In genomic region chr10:122988372-122988771, GRCm38 (mm10) we compare ENCODE assay signal across 9 mouse cellular contexts.
DNase-seq lines count a peak whose midpoint lies in the region; ATAC-seq and TF ChIP-seq lines count a peak whose summit lies in the region.
"Had no signal": no experiment of that assay in that cellular context is flagged by ENCODE, and none has a peak within 500 bp of the region (broad histone marks: within the 10 kb centered on the region; RNA-seq: fewer than 3 reads in every experiment).

No protein-coding gene starts in this region.

- no peak for TF ChIP-seq EP300 in CH12.LX (IDR thresholded peaks at IDR 0.05; ENCODE audit: low read length)

- dilution Hi-C loops in CH12.LX (cut with MboI; ENCODE audit: extremely low pct_ligation_motif_present, extremely low pct_unique_long_range_greater_than_20kb, low sequenced_read_pairs), result no loop called here

- peaks cover 18% of the 10 kb centered on the region for H3K79me2 ChIP-seq in CH12.LX (replicated peaks; ENCODE audit: control insufficient read depth, extremely low read depth, insufficient read depth, poor library complexity, severe bottlenecking)

- H3K27me3 ChIP-seq in embryonic facial prominence, embryonic 13.5 days, result no peaks in the 10 kb centered on the region
- H3K27me3 ChIP-seq in embryonic facial prominence, embryonic 10.5 days (replicated peaks; ENCODE audit: low read depth, poor library complexity, severe bottlenecking), result no peaks in the 10 kb centered on the region
- no peaks in the 10 kb centered on the region for H3K27me3 ChIP-seq in kidney, postnatal 0 days (ENCODE audit: insufficient read depth, low read length)
- H3K27me3 ChIP-seq in CH12.LX (replicated peaks), result no peaks in the 10 kb centered on the region
- no peaks in the 10 kb centered on the region for H3K27me3 ChIP-seq in limb, embryonic 14.5 days (ENCODE audit: control insufficient read depth, insufficient read depth, low read length)
- H3K27me3 ChIP-seq: embryonic facial prominence, embryonic 12.5 days had no signal

- TF ChIP-seq RAD21 in CH12.LX (IDR thresholded peaks at IDR 0.05; ENCODE audit: low read depth, low read length), result no peak

- in situ Hi-C loops in CH12.LX (cut with MboI; ENCODE audit: low pct_ligation_motif_present, low pct_unique_long_range_greater_than_20kb, low sequenced_read_pairs), result no loop called here

- no peaks in the 10 kb centered on the region for H3K9me3 ChIP-seq in embryonic facial prominence, embryonic 13.5 days
- no peaks in the 10 kb centered on the region for H3K9me3 ChIP-seq in embryonic facial prominence, embryonic 10.5 days
- no peaks in the 10 kb centered on the region for H3K9me3 ChIP-seq in kidney, postnatal 0 days (replicated peaks; ENCODE audit: low read length)
- no peaks in the 10 kb centered on the region for H3K9me3 ChIP-seq in CH12.LX (replicated peaks; ENCODE audit: low read length)
- no peaks in the 10 kb centered on the region for H3K9me3 ChIP-seq in limb, embryonic 14.5 days (ENCODE audit: control insufficient read depth, low read length)
- H3K9me3 ChIP-seq: embryonic facial prominence, embryonic 12.5 days had no signal

- peaks cover 14% of the 10 kb centered on the region for H3K36me3 ChIP-seq in embryonic facial prominence, embryonic 13.5 days
- peaks cover 17% of the 10 kb centered on the region for H3K36me3 ChIP-seq in embryonic facial prominence, embryonic 10.5 days (replicated peaks)
- H3K36me3 ChIP-seq in kidney, postnatal 0 days (ENCODE audit: insufficient read depth, low read length), result no peaks in the 10 kb centered on the region
- H3K36me3 ChIP-seq in CH12.LX (replicated peaks in 1 of 2; ENCODE audit: control insufficient read depth in 1 of 2, insufficient read depth in 1 of 2, low read length in 1 of 2), result peaks cover 2 to 19% of the 10 kb centered on the region in 2 experiments
- peaks cover 15% of the 10 kb centered on the region for H3K36me3 ChIP-seq in limb, embryonic 14.5 days (ENCODE audit: control insufficient read depth, insufficient read depth, low read length)

- 0 out of 2 replicates have a peak overlapping the region, but pooled peaks have one; percentile 100 for H3K27ac ChIP-seq in embryonic facial prominence, embryonic 13.5 days
- H3K27ac ChIP-seq in embryonic facial prominence, embryonic 10.5 days (replicated peaks), result no peak overlapping the region
- H3K27ac ChIP-seq in kidney, postnatal 0 days, result peak overlapping the region; percentile 48; the same call in 1 of the 2 replicates
- H3K27ac ChIP-seq in CH12.LX (ENCODE audit: insufficient read depth, low read depth), result no peak overlapping the region
- H3K27ac ChIP-seq in limb, embryonic 14.5 days (replicated peaks; ENCODE audit: low read depth, low read length), result no peak overlapping the region

- H3K9ac ChIP-seq in embryonic facial prominence, embryonic 13.5 days, result no peak overlapping the region
- H3K9ac ChIP-seq in kidney, postnatal 0 days (ENCODE audit: low read depth, low read length), result peak overlapping the region; percentile 29; the same call in 1 of the 2 replicates
- peak overlapping the region; percentile 37; the same call in 1 of the 2 replicates for H3K9ac ChIP-seq in CH12.LX (ENCODE audit: insufficient read depth, low read depth)
- peak overlapping the region; percentile 28; the same call in 1 of the 2 replicates for H3K9ac ChIP-seq in limb, embryonic 14.5 days (ENCODE audit: low read depth, low read length, severe bottlenecking)
- H3K9ac ChIP-seq: embryonic facial prominence, embryonic 12.5 days had no signal

- peaks cover 22% of the 10 kb centered on the region for H3K4me1 ChIP-seq in embryonic facial prominence, embryonic 13.5 days
- peaks cover 23% of the 10 kb centered on the region for H3K4me1 ChIP-seq in embryonic facial prominence, embryonic 10.5 days
- peaks cover 12% of the 10 kb centered on the region for H3K4me1 ChIP-seq in kidney, postnatal 0 days (replicated peaks; ENCODE audit: insufficient read depth, low read length)
- peaks cover 5 to 26% of the 10 kb centered on the region in 2 experiments; a peak in 3 of 4 replicates for H3K4me1 ChIP-seq in CH12.LX (ENCODE audit: control insufficient read depth in 1 of 2, insufficient read depth in 2 of 2)
- H3K4me1 ChIP-seq in limb, embryonic 14.5 days (ENCODE audit: control insufficient read depth, insufficient read depth, low read length), result peaks cover 19% of the 10 kb centered on the region

- no peak overlapping the region for H3K4me2 ChIP-seq in embryonic facial prominence, embryonic 13.5 days
- H3K4me2 ChIP-seq in kidney, postnatal 0 days (ENCODE audit: low read length), result peak overlapping the region; percentile 70; the same call in 1 of the 2 replicates
- H3K4me2 ChIP-seq in CH12.LX (ENCODE audit: insufficient read depth, low read depth, poor library complexity, severe bottlenecking), result peak overlapping the region; percentile 68
- peak overlapping the region; percentile 9; the same call in 1 of the 2 replicates for H3K4me2 ChIP-seq in limb, embryonic 14.5 days (replicated peaks; ENCODE audit: low read depth, low read length, severe bottlenecking)
- H3K4me2 ChIP-seq: embryonic facial prominence, embryonic 12.5 days had no signal

- TF ChIP-seq POLR2A in CH12.LX (IDR thresholded peaks at IDR 0.05; ENCODE audit: low read depth, low read length), result no peak
- no peak for TF ChIP-seq POLR2A in limb, embryonic 14.5 days (IDR thresholded peaks at IDR 0.05; ENCODE audit: borderline replicate concordance, extremely low read depth, insufficient read depth, insufficient read length)

- no peak for DNase-seq in embryonic facial prominence, embryonic 10.5 days (ENCODE audit: low spot score)
- no peak for DNase-seq in kidney, postnatal 0 days (ENCODE audit: low spot score)
- DNase-seq in kidney, adult 9 months, result no peak
- no peak for DNase-seq in CH12.LX (ENCODE audit: extremely low read depth)
- DNase-seq in limb, embryonic 14.5 days (ENCODE audit: low spot score), result no peak
- DNase-seq in cerebellum, adult 8-10 months, result no peak
- no peak for DNase-seq in ovary, postnatal 14 days (ENCODE audit: low spot score)

- H3K4me3 ChIP-seq in embryonic facial prominence, embryonic 13.5 days, result no peak overlapping the region
- H3K4me3 ChIP-seq in embryonic facial prominence, embryonic 10.5 days, result no peak overlapping the region
- no peak overlapping the region for H3K4me3 ChIP-seq in kidney, postnatal 0 days (replicated peaks; ENCODE audit: low read depth, low read length)
- H3K4me3 ChIP-seq in CH12.LX (replicated peaks in 1 of 3; ENCODE audit: low read depth in 2 of 3, low read length in 2 of 3, poor library complexity in 1 of 3), result no peak overlapping the region
- no peak overlapping the region for H3K4me3 ChIP-seq in limb, embryonic 14.5 days (replicated peaks; ENCODE audit: low read length)
- H3K4me3 ChIP-seq: embryonic facial prominence, embryonic 12.5 days had no signal

- WGBS in embryonic facial prominence, embryonic 13.5 days, result 82% methylated on average over 7 of the region's 7 CpGs
- WGBS in embryonic facial prominence, embryonic 10.5 days, result 81% methylated on average over 7 of the region's 7 CpGs
- WGBS in kidney, postnatal 0 days, result 66% methylated on average over 7 of the region's 7 CpGs
- WGBS in limb, embryonic 14.5 days, result 74% methylated on average over 7 of the region's 7 CpGs

- no peak for TF ChIP-seq CTCF in kidney, postnatal 0 days (IDR thresholded peaks at IDR 0.05; ENCODE audit: low read depth)
- no peak for TF ChIP-seq CTCF in CH12.LX (conservative IDR thresholded peaks at IDR 0.05 in 1 of 2, IDR thresholded peaks at IDR 0.05 in 1 of 2; ENCODE audit: low read depth in 2 of 2, low read length in 2 of 2)

- no peak for ATAC-seq in embryonic facial prominence, embryonic 13.5 days (ENCODE audit: insufficient number of reproducible peaks, insufficient read depth, low FRiP score, low TSS enrichment, low read depth)
- no peak for ATAC-seq in kidney, postnatal 0 days (replicated peaks; ENCODE audit: low FRiP score, low read depth)
- no peak for ATAC-seq in limb, embryonic 14.5 days (ENCODE audit: low FRiP score, low read depth)

TF ChIP-seq in CH12.LX, 34 proteins besides CTCF, POLR2A, EP300 and RAD21:
- TF ChIP-seq USF1 (IDR thresholded peaks at IDR 0.05; ENCODE audit: low read depth, low read length) (peak; percentile 54), BHLHE40 (IDR thresholded peaks at IDR 0.05; ENCODE audit: low read depth, low read length) (peak; percentile 56), USF2 (conservative IDR thresholded peaks at IDR 0.05; ENCODE audit: low read depth, low read length) (peak; percentile 45), CHD2 (IDR thresholded peaks at IDR 0.05; ENCODE audit: low read length) (no peak)

Comparison
In these comparisons a context has a peak if more than half of its experiments do, and no peak if none do; other contexts are left out.
1. H3K27ac ChIP-seq: peak in embryonic facial prominence, embryonic 13.5 days (single experiment) and kidney, postnatal 0 days (single experiment); none in embryonic facial prominence, embryonic 10.5 days (single experiment), CH12.LX (single experiment) and limb, embryonic 14.5 days (single experiment).